Mouse (Mus musculus): ENCODE data around the gene Smim14.

GRCm38 (mm10) chr5:65500231-65500630 lies 36.8 kb downstream of the Smim14 start:
- TF ChIP-seq CTCF (IDR thresholded peaks at IDR 0.05; ENCODE audit: insufficient read depth, low read depth, low read length) (no peak), POLR2A (IDR thresholded peaks at IDR 0.05; ENCODE audit: insufficient read depth, low read depth, low read length) (no peak)

Data from olfactory bulb, adult 2 months (tissue).